Mouse (Mus musculus) spleen, postnatal 14 days (tissue): ENCODE measurements around the gene Tmem95.
A peak's percentile ranks its signal among the peaks of the same experiment; 100 is the strongest.
"Not testable (repeated sequence)": the region's sequence is repeated elsewhere in the genome, so short reads cannot be mapped to it uniquely, and the experiment has no call there.

Experiments used
- DNase-seq, 2 experiments: peaks; one replicate each; pipeline ENCODE4 v3.0.0; 2021 to 2022; ENCODE audit warnings: low spot score in 2 of 2

The Tmem95 gene

DNA sequence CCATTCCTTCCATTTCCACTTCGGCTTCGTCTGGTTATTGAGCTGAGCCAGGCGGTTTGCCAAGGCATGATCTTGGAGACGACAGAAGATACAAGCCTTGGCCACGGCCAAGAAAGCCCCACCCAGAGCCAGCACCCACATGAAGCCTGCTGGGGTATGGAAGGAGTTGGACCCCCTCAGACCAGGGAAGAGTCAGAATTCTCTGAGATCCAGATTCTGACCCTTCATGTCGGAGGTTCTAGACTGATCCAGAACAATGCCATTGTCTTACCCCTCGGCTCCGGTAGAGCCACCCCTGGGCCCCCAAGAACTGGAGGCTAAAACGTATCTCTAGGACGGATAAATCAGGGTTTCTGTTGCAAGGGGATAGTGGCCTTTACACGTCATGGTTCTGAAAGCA lies at the start of gene Tmem95:
Tmem95 (minus strand) TSS at position 141 of the 400 bp plus-strand sequence.
- no peak for DNase-seq

DNA sequence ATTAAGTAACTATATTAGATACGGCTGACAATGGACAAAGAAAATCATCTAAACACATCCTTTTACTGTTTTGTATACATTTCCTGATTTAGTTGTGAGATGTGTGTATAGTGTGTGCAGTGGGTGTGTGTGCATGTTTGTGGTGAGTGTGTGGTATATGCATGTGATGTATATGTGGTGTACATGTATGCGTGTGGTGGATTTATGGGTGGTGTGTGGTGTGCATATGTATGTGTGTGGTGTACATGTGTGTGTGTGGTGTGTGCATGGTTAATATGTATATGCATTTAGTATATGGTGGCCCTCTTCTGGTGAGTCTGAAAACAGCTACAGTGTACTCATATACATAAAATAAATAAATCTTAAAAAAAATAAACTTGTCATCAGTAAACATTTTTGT lies 49.7 kb upstream of the Tmem95 start:
- no peak for DNase-seq

DNA sequence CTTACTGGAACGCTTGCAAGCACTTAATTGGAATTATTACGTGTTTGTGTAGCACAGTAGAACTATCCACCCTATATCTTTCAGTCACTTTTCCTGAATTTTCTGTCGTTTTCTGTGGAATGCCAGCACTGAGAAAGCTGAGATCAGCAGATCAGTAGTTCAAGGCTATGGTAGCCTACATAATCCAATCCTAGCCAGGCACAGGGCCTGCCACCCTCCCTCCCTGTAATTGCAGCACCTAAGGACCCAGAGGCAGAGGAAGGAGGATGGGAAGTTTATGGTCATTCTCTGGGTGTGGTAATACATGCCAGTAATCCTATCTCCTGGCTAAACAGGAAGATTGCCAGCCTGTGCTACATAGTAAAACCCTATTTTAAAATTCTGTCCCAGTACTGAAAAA lies 45.0 kb upstream of the Tmem95 start:
- DNase-seq = no peak

DNA sequence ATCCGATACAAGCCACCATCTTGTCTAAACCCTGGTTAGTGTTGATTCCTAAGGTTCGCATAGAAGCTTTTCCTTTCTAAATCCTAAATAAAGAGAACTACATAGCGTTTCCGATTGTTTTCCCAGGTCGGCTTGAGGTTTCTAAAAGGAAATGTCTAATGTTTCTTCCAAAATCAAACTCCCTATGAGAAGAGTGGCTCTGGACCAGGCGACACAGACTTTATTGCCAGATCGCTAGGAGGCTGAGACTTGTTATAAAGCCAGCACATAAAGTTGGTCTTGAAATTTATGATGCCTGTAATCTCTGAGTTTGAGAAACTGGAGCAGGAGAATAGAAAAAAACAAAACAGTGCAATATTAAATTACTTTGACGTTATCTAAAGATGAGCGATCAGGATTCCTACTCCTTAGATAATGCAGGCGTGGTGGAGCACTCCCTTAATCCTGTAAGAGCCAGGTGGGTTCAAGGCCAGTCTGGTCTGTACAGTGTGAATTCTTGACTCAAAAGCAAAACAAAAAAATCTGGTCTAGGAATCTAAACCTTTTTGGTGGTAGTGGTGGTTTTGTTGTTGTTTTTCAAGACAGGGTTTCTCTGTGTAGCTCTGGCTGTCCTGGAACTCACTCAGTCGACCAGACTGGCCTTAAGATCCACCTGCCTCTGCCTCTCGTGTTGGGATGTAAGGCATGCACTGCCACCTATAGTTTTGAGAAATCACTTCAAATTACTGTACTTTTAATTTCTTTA lies 44.4 kb upstream of the Tmem95 start:
- DNase-seq = no peak

DNA sequence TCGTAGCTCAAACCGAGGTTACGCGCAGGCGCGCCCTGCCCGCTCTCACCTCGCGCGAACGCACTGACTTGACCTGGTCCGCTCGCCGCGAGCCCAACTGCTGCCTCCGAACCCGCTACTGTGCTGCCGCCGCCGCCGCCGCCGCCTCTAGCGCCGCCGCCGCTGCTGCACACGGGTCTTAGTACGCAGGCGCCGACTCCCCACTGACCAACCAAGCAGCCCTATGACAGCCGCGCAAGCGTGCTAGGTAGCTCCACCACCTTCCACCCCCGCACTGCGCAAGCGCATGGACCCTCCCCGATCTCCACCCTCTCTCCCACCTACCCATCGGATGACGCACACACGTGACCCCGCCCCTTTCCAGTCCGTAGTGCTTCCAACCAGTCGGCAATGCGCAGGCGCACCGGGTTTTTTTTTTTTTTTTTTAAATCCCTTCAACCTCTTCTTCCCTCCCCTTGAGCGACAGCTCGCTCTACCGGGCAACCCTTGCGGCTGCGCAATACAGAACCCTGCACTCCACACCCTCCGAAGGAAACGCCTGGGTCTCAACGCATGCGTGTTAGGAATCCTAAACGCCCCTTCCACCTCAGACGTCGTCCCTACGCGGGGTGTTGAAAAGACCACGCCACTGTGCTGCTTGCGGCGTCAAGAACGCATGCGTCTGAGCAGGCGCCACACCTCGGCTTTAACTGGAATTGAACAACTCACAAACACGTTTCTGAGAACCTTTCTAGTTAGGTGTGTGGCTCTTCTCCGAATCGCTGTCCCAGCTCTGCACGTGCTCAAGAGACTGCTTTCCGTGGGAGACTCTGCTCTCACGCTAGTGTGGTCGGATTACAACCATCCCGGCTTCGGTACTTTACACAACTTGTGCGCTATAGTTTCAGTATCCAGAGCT lies 43.5 kb upstream of the Tmem95 start, which contains the start of gene Eif5a:
Eif5a (minus strand) TSS at position 845 of the 898 bp plus-strand sequence.
- DNase-seq = peak; percentile 100

DNA sequence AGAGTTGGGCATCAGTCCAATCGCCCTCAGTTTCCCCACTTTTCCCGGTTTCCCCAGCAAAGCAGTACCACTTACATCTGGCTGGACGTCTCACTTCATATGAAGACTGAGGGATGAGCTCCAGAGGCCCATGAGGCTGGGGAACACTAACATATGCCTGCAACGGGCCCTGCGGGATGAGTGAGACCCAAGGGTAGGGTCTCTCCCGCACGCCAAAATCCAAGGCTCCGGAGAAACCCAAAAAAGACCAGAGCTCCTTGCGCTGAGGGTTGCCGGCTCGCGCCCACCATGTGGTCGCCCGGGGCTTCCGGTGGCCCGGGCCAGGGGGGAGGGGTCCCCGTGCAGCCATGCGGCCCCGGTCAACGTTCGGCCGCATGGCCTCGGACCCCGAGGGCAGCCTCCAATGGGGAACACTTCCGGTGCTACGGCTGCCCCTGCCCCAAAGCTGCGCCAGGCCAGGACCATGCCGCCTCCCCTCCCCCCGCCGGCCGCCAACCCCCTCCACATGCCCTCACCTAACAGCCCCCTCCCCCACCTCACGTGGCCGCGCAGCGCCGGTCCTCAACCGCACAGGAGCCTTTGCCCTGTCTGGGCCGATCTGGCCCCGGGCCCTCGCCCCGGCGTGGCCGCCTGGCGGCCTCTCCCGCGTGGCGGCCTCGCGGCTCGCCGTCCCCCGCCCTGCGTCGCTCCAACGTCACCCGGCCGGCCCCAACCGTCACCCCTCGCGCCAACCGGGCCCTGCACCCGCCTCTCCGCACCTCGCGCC lies 42.6 kb upstream of the Tmem95 start:
- DNase-seq = no peak

DNA sequence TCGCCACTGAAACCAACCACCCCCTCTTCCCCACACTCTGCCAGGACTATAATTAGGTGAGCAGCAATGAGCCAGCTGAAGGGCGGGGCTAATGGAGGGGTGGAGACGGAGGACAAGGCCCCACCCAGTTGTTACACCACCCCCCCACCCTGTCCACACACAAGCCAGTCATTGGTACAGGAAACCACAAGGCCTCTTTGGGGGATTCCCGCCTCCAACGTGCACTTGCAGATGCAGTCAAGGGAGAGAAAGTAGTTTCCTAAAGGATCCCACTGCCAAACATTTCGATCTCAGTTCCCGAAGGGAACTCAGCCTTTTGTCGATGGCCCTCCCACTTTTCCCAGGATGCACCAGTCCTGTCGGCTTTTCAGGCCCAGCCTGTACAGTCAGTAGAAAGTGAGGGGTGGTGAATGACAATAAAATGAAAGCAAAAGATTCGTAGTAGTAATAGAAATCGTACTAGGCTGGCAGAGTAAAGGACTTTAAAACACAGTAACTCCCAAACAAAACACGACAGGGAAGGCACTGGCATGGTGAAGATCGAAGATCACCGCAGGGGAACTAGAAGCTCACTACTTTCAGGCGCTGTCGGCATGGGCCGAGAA lies 41.9 kb upstream of the Tmem95 start:
- peak; percentile 78 to 83 for DNase-seq

DNA sequence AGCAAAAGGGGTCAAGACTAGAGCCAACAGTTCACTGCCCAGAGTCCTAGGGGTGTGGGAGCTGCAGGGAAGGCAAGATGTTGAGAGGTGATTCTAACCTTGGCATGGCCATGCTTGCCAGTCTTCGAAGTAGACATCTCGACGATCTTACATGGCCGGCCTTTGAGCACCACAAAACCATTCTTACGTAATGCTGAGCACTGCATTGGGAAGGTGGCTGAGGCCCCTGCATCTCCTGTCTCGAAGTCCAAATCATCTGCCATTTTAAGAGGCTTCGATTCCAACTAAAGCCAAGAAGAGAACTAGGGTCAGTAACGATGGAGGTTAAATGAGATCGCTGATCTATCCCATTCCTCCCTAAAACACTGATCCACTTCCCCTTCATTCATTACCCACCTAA lies 41.2 kb upstream of the Tmem95 start:
- no peak for DNase-seq

DNA sequence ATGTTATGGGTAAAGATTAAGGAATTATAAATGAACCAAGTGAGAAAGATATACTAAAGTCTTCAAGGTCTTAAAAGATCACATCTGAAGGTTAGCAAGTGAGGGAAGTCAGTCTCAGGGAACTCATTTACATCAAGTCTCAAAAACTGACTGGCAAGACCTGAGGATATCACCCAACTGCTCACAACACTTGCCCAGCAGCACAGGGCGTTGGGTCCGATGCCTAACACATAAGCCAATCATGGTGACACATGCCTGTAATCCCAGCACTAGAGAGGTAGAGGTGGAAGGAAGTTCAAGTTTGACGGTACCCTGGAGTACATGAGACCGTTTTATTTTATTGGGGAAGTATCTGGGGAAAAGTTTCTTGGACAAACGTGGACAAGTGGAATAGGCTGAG lies 40.3 kb upstream of the Tmem95 start:
- no peak for DNase-seq

DNA sequence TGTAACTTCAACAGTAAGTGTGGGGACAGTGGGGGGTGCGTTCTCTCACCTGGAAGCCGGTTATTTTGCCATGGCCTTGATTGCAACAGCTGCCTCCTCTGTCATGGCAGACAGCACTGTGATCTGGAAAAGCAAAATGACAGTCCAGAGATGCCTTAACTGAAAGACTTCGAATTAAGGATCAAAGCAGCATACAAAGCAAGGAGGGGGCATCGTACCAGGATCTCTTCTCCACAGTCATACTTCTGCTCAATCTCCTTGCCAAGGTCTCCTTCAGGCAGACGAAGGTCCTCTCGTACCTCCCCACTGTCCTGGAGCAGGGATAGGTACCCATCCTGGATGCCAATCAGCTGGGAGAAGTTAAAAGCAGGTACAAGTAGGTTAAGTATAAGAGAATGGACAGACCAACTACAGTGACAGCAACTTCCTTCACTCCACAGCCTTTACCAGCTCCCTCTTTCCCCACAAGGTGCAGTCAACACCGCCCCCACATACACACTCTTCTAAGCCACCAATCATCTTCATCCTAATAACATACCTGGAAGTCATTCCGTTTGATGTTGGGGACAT lies 39.6 kb upstream of the Tmem95 start:
- no peak for DNase-seq

DNA sequence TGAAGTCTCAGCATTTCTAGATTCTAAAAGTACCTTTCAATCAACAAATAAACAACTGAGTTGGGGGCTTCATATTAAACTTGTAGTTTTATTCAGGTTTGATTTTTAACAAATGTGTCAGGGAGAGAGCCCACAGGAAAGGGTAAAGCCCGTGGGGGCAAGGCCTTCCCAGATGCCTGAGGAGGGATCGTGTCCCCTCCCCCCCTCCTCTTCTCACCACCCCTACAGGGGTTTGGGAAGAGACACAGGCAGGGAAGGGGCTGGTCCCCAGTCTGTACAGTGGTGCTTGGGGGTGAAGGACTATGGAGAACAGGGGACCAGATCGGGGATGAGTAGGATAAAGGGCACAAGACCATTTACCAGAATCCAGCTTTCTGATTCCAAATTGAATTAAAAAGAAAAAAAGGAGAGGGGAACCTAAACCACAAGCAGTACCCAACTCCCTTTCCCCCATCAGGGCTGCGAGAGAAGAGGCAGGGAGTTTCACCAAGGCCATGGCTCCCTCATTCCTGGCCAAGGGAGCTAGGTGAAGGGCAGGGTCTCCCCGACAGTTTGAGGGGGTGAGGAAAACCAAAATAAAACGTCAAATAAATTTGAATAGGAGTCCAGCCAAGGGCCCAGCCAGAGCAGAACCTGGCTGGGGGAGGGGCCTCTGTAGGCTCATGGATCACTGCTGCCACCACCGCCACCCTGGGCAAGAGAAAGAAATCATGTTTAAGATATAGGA lies 39.0 kb upstream of the Tmem95 start:
- not testable (repeated sequence) for DNase-seq

DNA sequence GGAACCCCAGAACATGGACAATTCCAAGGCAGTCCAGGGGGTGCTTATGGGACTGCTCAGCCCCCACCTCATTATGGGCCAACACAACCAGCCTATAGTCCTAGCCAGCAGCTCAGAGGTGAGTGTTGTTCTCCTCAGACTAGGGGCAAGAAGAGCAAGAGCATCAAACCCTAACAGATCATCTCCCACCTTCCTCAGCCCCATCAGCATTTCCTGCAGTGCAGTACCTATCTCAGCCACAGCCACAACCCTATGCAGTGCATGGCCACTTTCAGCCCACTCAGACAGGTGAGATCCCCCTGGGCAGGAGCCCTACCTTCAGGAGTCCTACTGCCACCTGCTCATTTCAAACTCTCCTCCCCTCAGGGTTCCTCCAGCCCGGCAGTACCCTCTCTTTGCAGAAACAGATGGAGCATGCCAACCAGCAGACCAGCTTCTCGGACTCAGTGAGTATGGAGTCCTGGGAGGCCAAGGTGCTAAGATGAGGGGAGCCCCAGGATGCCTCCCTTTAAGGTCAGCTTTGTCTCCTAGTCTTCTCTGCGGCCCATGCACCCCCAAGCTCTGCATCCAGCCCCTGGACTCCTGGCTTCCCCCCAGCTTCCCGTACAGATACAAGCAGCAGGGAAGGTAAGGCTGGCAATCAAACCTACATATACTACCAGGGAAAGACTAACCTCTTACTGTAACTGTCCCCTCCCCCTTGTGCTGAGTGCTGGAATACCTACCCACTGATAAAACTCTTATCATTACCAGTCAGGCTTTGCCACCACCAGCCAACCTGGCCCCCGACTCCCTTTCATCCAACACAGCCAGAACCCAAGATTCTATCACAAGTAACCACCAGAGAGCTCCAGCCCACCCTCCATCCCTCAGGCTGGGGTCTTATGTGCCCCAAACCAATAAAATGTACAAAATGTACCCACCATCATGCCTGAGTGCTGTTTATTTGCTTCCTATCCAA lies 38.1 kb upstream of the Tmem95 start:
- no peak for DNase-seq

DNA sequence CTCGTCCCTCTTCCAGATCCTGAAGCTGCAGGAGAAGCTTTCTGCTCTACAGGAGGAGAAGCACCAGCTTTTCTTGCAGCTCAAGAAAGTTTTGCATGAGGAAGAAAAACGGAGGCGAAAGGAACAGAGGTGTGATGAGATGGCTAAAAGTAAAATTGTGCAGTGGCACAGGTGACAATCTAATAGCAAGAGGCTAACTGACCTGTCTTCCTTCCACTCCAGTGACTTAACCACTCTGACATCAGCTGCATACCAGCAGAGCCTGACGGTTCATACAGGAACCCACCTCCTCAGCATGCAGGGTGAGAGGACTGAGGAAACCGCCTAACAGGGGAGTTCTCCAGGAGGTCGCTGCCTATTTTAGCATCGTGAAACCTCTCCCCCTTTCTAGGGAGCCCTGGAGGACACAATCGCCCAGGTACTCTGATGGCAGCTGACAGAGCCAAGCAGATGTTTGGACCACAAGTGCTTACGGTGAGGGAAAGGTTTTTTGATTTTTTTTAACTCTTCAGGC lies 37.2 kb upstream of the Tmem95 start:
- DNase-seq = no peak

DNA sequence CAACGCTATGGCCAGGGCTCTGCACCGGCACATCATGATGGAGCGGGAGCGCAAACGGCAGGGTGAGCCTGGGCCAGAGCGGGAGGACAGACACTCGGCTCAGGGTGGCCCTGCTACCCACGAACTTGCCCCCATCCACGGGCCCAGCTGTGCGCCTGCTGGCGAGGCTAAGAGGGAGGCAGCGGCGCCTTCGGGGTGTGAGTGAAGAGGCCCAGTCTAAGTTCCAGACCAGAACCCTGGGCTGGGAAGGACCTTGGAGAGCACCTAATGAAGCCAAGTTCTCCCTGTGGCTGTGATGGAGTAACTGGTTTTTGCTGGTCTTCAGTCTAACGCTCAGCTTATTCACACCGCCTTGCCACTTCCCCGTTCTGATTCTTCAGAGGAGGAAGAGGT lies 36.5 kb upstream of the Tmem95 start:
- DNase-seq = no peak

DNA sequence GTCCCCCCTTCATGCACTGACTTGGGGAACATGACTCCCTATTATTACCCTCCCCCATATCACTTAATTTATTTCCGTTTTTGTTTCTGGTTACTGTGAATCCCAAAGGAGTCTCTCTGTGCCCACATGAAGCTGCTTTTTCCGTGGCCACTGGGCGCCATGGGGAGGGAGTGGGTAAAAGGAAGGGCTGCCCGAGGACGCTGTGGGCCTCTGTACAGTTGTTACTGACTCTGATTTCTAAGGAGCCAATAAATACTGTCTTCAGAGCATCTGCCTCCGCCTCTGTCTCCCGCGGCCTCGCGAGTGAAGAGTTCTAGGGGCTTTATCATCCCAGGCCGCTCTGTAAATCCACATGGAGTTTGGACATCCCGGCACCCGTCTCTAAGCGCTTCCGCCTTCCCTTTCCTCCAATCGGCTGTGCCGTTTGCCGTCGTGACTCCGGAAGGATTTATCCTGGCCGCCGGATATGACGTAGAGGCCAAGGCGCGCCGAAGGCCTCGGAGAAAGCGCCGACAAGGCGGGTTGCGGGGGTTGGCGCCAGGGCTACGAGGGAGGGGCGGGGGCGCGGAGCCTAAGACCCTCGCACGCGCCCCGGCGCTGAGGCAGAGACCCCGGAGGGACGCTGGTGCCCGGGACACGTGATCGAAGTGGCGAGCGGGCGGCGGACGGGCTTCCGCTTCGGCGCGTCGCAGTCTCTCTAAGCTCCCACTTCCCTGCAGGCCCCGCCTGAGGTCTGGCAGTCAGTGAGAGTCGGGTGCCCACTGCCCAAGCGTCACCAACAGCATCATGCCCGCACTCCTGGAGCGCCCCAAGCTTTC lies 35.9 kb upstream of the Tmem95 start, which contains the start of gene Gps2:
Gps2 (plus strand) TSS at position 335 of the 818 bp plus-strand sequence.
- DNase-seq = peak; percentile 82 to 87

DNA sequence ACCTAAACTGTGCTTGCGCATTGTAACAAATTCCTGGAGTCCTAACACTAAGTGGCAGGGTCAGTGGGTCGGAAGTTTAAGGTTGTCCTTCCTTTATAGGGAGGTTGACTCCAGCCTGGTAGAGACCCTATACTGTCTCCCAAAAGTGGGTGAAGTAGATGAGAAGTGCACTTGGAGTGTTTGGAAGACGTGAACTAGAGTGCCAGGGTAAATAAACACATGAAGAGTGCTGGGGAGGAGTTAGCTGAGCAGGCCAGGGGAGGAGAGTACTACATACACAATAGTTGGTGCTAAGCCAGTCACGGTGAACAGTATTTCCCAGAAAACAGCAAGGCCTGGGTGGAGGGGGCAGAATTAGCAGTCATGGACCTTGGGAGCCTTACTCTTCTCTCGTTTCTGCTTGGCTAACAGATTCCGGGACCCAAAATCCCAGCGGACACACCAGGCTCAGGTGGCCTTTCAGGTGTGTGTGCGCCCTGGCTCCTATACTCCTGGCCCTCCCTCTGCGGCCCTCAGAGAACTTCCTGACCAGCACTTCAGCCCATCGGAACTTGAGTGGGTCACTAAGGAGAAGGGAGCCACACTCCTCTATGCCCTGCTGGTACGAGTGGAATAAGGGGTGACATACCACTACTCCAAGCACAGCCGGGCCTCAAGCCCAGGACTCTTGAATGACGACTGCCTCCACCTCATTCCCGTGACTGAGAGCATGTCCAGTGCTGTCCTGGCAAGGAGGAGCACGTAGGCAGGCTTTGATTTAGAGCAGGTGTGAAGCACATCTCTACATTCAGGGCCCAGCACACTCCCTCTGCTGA lies 35.1 kb upstream of the Tmem95 start:
- no peak for DNase-seq

DNA sequence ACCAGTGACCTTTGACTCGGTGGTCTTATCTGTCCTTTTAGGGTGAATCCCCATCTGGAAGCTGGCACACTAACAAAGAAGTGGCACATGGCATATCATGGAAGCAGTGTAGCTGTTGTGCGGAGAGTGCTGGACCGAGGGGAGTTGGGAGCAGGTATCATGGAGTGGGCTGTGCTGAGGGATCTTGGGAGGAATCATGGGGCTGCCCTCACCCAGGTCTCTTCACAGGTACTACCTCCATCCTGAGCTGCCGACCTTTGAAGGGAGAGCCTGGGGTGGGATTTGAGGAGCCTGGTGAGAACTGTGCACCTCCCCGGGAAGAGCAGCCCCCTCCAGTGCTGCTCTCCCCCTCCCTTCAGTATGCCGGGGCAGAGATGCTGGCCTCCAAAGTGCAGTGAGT lies 33.9 kb upstream of the Tmem95 start:
- no peak for DNase-seq
